Mouse (Mus musculus) forebrain, embryonic 11.5 days (tissue): ENCODE data around the gene Zfp57. TPM values are rescaled to one million over a fixed set of nuclear protein-coding genes. Genes with fewer than 3 reads are reported as not detected.
A peak's percentile ranks its signal among the peaks of the same experiment; 100 is the strongest.

ENCODE experiments used
- ATAC-seq: fragments of 200-750 bp; cut with Nextera tagmentation; replicated peaks from 2 replicates; pipeline ENCODE4 v1.8.0; 2017; ENCODE audit warnings: moderate TSS enrichment; ENCODE audit not compliant: low FRiP score
- DNase-seq: peaks from one replicate; pipeline ENCODE4 v3.0.0-alpha.2; 2017; ENCODE audit warnings: low spot score
- H3K27ac ChIP-seq: fragments of 300-500 bp; sonication (generic); 2 replicates; pipeline ENCODE4 v1.5.1; 2014; ENCODE audit warnings: low read depth, low read length
- H3K27me3 ChIP-seq: fragments of 300-500 bp; sonication (generic); 2 replicates; pipeline ENCODE4 v1.6.1; 2014; ENCODE audit warnings: mild to moderate bottlenecking, low read length, mixed read lengths; ENCODE audit not compliant: control insufficient read depth, insufficient read depth
- H3K36me3 ChIP-seq: fragments of 300-500 bp; sonication (generic); 2 replicates; pipeline ENCODE4 v1.6.1; 2014; ENCODE audit warnings: mild to moderate bottlenecking, low read length, moderate library complexity, mixed read lengths; ENCODE audit not compliant: control insufficient read depth, insufficient read depth
- H3K4me1 ChIP-seq: fragments of 300-500 bp; sonication (generic); replicated peaks from 2 replicates; pipeline ENCODE4 v1.6.1; 2014; ENCODE audit warnings: low read length, mixed read lengths; ENCODE audit not compliant: control insufficient read depth, insufficient read depth
- H3K4me2 ChIP-seq: fragments of 300-500 bp; sonication (generic); 2 replicates; pipeline ENCODE4 v1.6.1; 2014; ENCODE audit warnings: low read depth, mild to moderate bottlenecking, low read length, moderate library complexity, mixed read lengths; ENCODE audit not compliant: severe bottlenecking
- H3K4me3 ChIP-seq: fragments of 300-500 bp; sonication (generic); 2 replicates; pipeline ENCODE4 v1.5.1; 2014; ENCODE audit warnings: low read depth, low read length
- H3K9ac ChIP-seq: fragments of 300-500 bp; sonication (generic); 2 replicates; pipeline ENCODE4 v1.6.1; 2014; ENCODE audit warnings: low read length
- H3K9me3 ChIP-seq: fragments of 300-500 bp; sonication (generic); 2 replicates; pipeline ENCODE4 v1.6.1; 2016; ENCODE audit warnings: low read length, mixed read lengths; ENCODE audit not compliant: control insufficient read depth
- WGBS: fragments of 180-500 bp; shearing (Covaris S2); extraction: QIAGEN DNeasy Blood & Tissue Kit; methylation state at CpG from one replicate; pipeline ENCODE4 v1.1.7; 2014; 5-methylcytosine and 5-hydroxymethylcytosine counted together
- polyA plus RNA-seq: library from polyadenylated mRNA; unstranded; fragments of >200 nt; fragmentation: Nextera tagmentation; extraction: Ambion mirVana; gene quantifications from 2 replicates; pipeline ENCODE4 v1.2.1, GENCODE M21; 2014

The Zfp57 gene
- polyA plus RNA-seq, 1 experiment from 2014 or later, result 142 TPM

DNA sequence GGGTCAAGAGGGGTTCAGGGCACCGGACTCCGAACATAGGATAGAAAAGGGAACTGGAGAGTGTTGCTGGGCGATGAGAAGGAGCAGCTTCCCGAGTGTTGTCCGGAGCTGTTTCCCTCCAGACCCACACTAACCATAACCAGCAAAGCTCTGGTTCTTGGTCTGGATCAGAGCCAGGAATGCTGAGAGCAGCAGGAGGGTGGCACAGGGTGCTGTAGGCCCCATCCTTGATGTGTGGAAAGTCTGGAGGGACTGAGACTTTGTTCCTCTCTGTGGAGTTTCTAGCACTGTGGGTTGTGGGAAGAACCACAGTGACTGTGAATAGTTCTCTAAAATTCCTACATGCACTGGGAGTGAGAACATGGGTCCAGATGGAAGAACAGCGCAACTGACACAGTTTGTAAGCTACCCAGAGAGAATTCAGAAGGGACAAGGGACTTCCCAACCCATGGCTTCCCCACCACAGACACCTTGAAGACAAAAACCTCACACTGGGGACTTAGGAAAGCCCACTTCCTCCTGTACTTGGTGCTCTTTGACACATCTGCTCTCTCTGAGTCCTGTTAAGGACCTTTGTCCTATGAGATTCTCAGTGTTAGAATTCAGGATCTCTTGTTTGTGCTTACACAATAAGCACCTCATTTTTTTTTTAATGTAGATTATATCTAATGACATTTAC lies 29.7 kb upstream of the Zfp57 start:
- no peaks in the 10 kb centered on the region for H3K27me3 ChIP-seq
- DNase-seq (no peak), ATAC-seq (no peak)
- H3K4me2 ChIP-seq, result no peak overlapping the region
- H3K27ac ChIP-seq, result no peak overlapping the region
- no peaks in the 10 kb centered on the region for H3K36me3 ChIP-seq
- H3K4me1 ChIP-seq, result no peaks in the 10 kb centered on the region
- H3K9me3 ChIP-seq, result no peaks in the 10 kb centered on the region
- H3K4me3 ChIP-seq, result no peak overlapping the region
- no peak overlapping the region for H3K9ac ChIP-seq
- 81% methylated on average over 6 of the region's 6 CpGs for WGBS

DNA sequence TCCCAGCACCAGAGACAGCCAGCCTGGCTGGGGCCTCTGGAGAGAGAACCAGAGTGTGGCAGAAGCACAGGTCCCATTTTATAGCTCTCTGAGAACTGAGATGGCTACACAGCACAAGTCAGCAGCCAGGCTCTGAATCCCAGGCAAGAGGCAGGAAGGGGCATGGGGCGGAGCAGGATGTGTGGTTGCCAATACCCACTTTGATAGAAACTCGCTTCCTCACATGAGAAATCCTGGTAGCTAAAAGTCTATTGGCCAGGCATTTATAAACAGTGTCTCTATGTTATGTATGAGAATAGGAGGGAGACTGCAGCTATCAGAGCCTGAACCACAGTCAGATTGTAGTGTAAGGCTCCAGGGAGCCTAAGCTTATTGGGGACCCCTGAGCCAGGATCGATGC lies 28.2 kb upstream of the Zfp57 start:
- no peaks in the 10 kb centered on the region for H3K9me3 ChIP-seq
- no peak overlapping the region for H3K9ac ChIP-seq
- DNase-seq, result no peak
- no peak overlapping the region for H3K4me3 ChIP-seq
- WGBS, result 84% methylated on average over 3 of the region's 3 CpGs
- H3K27me3 ChIP-seq, result no peaks in the 10 kb centered on the region
- no peak overlapping the region for H3K27ac ChIP-seq
- H3K4me2 ChIP-seq, result no peak overlapping the region
- no peaks in the 10 kb centered on the region for H3K36me3 ChIP-seq
- no peak for ATAC-seq
- no peaks in the 10 kb centered on the region for H3K4me1 ChIP-seq

DNA sequence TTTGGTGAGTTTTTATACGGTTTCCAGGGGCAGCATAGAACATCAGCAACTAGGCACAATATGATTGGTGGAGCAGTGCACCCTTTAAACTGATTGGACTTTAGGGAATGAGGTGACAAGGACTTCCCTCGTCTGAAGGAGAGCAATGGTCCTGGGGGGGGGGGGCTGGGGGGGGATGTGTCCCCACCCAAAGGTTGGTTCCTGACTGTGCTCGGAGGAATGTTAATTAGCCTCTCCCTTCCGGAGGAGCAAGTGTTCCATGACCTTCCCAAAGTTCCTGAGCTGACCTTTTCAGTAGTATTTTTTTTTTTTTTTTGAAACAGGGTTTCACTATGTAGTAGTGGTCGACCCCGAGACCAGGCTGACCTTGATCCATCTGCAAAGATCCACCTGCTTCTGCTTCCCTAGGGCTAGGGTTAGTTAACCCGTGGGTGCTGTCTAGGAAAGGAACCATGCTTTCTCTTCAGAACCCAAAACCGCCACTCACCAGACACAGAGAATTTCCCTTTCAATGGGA lies 27.6 kb upstream of the Zfp57 start:
- Histone ChIP-seq H3K9me3 (no peaks in the 10 kb centered on the region), H3K36me3 (no peaks in the 10 kb centered on the region), H3K27me3 (no peaks in the 10 kb centered on the region), H3K4me3 (no peak overlapping the region), H3K9ac (no peak overlapping the region), H3K27ac (no peak overlapping the region), H3K4me2 (no peak overlapping the region), H3K4me1 (no peaks in the 10 kb centered on the region)
- WGBS, result 72% methylated on average over 8 of the region's 8 CpGs
- ATAC-seq (no peak), DNase-seq (no peak)

DNA sequence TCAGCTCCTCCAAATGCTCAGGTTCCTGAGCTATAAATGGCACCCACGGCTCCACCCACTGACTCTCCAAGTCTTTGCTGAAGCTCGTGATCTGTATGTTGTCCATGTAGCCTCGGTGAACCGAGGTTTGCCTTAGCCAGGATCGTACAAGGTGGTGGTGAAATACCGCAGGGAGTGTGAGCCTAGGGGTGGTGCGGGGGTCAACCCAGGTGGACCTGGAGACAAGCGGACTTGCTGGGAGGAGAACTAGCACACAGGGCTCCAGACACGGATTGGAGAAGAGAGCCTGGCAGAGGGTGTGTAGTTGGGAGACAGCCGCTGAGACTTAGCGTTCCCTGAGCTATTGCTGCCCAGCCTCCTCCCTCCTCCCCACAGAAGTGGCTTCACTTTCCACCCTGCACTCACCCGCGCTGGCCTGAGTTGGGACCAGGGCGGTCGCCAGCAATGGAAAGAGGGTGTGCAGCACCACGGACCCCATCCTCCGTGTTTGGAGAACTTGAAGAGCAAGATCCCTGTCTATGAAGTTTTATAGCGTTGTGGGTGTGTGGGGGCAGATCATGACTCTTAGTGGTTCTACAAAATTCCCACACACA lies 19.6 kb upstream of the Zfp57 start, which contains the start of gene 2410137M14Rik:
2410137M14Rik (minus strand) TSS at position 17 of the 593 bp plus-strand sequence.
- WGBS, result 13% methylated on average over 18 of the region's 18 CpGs

DNA sequence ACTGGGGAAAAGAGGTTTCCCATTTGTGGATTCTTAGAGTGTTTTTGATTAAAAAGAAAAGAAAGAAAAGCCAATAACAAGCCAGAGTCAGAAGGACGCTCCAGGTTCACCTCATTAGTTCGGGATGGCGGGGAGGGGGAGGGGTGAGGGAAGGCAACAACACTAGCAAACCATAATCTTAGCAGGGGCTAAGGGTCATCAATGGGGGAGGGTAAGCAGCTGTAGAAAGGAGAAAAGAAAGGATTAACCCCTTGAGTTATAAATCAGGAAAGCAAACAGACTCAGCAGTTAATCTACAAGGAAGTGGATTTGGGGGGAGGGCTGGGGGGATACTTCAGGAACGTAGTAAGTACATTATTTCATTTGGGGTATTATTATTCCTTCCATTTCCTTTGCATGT lies 19.1 kb upstream of the Zfp57 start:
- H3K27ac ChIP-seq, result no peak overlapping the region
- H3K4me1 ChIP-seq, result no peaks in the 10 kb centered on the region
- no peak overlapping the region for H3K9ac ChIP-seq
- H3K4me2 ChIP-seq, result no peak overlapping the region
- 8% methylated on average over 4 of the region's 4 CpGs for WGBS
- H3K27me3 ChIP-seq, result no peaks in the 10 kb centered on the region
- no peak overlapping the region for H3K4me3 ChIP-seq
- no peaks in the 10 kb centered on the region for H3K36me3 ChIP-seq
- no peak for ATAC-seq
- DNase-seq, result no peak
- H3K9me3 ChIP-seq, result no peaks in the 10 kb centered on the region

More for the DNA sequence above, 19.6 kb upstream of the Zfp57 start, which contains the start of gene 2410137M14Rik:
- no peak within 1 kb of the TSS for H3K4me3 ChIP-seq
- no peaks in the 10 kb centered on the region for H3K36me3 ChIP-seq
- DNase-seq (no peak), ATAC-seq (no peak)
- H3K4me1 ChIP-seq, result no peaks in the 10 kb centered on the region
- no peak within 1 kb of the TSS for H3K4me2 ChIP-seq
- no peak within 1 kb of the TSS for H3K27ac ChIP-seq
- no peaks in the 10 kb centered on the region for H3K27me3 ChIP-seq
- H3K9ac ChIP-seq, result no peak within 1 kb of the TSS
- no peaks in the 10 kb centered on the region for H3K9me3 ChIP-seq

GRCm38 (mm10) chr17:36982253-36983155 lies 18.5 kb upstream of the Zfp57 start:
- no peak for ATAC-seq
- H3K4me2 ChIP-seq, result no peak overlapping the region

GRCm38 (mm10) chr17:36988475-36988874 lies 12.5 kb upstream of the Zfp57 start:
- Histone ChIP-seq H3K4me1 (0 out of 2 replicates have a peak, but pooled peaks cover 1% of the 10 kb centered on the region), H3K4me2 (no peak overlapping the region), H3K4me3 (no peak overlapping the region), H3K36me3 (no peaks in the 10 kb centered on the region), H3K27me3 (peaks cover 17% of the 10 kb centered on the region), H3K9me3 (no peaks in the 10 kb centered on the region), H3K27ac (no peak overlapping the region), H3K9ac (no peak overlapping the region)
- DNase-seq (no peak), ATAC-seq (peak; percentile 36; the same call in 1 of the 2 replicates)
- WGBS, result 5% methylated on average over 24 of the region's 24 CpGs

More at GRCm38 (mm10) chr17:36982253-36983155, 18.5 kb upstream of the Zfp57 start:
- H3K4me3 ChIP-seq, result no peak overlapping the region
- H3K4me1 ChIP-seq, result no peaks in the 10 kb centered on the region
- no peaks in the 10 kb centered on the region for H3K27me3 ChIP-seq
- no peaks in the 10 kb centered on the region for H3K36me3 ChIP-seq
- DNase-seq, result no peak
- no peaks in the 10 kb centered on the region for H3K9me3 ChIP-seq
- WGBS, result 27% methylated on average over 5 of the region's 5 CpGs
- H3K9ac ChIP-seq, result no peak overlapping the region
- H3K27ac ChIP-seq, result no peak overlapping the region

DNA sequence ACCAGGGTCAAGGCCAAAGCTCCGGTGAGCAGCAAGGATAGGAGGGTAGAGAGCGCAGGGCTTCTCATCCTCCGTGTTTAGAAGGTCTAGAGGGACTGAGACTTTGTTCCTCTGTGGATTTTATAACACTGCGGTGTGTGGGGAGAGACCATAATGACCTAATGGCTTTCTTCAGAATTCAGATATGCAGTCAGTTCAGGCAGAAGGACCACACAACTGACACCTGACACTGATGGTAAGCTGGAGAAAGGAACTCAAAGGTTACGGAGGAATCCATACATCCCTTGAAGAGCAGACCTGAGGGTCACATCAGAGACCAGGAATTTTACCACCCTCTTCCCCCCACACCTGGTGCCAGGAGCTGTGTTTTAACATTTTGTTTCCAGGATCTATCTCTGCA lies 11.5 kb upstream of the Zfp57 start, which contains the start of gene H2-M5:
H2-M5 (minus strand) TSS at position 101 of the 400 bp plus-strand sequence.
- 26% methylated on average over 5 of the region's 5 CpGs for WGBS
- DNase-seq, result no peak
- Histone ChIP-seq H3K9ac (no peak within 1 kb of the TSS), H3K4me1 (0 out of 2 replicates have a peak, but pooled peaks cover 1% of the 10 kb centered on the region), H3K9me3 (no peaks in the 10 kb centered on the region), H3K4me2 (no peak within 1 kb of the TSS), H3K27ac (no peak within 1 kb of the TSS), H3K27me3 (peaks cover 17% of the 10 kb centered on the region), H3K36me3 (no peaks in the 10 kb centered on the region), H3K4me3 (no peak within 1 kb of the TSS)
- no peak for ATAC-seq
